Mouse (Mus musculus) hindbrain, embryonic 16.5 days (tissue): ENCODE data around the gene Ccl9. TPM values are rescaled to one million over a fixed set of nuclear protein-coding genes. Genes with fewer than 3 reads are reported as not detected.

Source experiments
- ATAC-seq: fragments of 200-750 bp; cut with Nextera tagmentation; 2 replicates; pipeline ENCODE4 v1.8.0; 2017; ENCODE audit warnings: moderate TSS enrichment, moderate library complexity
- H3K27ac ChIP-seq: fragments of 300-500 bp; sonication (generic); 2 replicates; pipeline ENCODE4 v1.5.1; 2014; ENCODE audit warnings: low read depth, mild to moderate bottlenecking, control low read depth, low read length, moderate library complexity
- H3K27me3 ChIP-seq: fragments of 300-500 bp; sonication (generic); replicated peaks from 2 replicates; pipeline ENCODE4 v1.6.1; 2014; ENCODE audit warnings: low read length; ENCODE audit not compliant: control insufficient read depth, insufficient read depth
- H3K36me3 ChIP-seq: fragments of 300-500 bp; sonication (generic); 2 replicates; pipeline ENCODE4 v1.6.1; 2014; ENCODE audit warnings: mild to moderate bottlenecking, low read length, moderate library complexity, mixed read lengths; ENCODE audit not compliant: control insufficient read depth, insufficient read depth
- H3K4me1 ChIP-seq: fragments of 300-500 bp; sonication (generic); 2 replicates; pipeline ENCODE4 v1.6.1; 2014; ENCODE audit warnings: low read depth, low read length; ENCODE audit not compliant: control insufficient read depth, insufficient read depth
- H3K4me2 ChIP-seq: fragments of 300-500 bp; sonication (generic); 2 replicates; pipeline ENCODE4 v1.6.1; 2014; ENCODE audit warnings: mild to moderate bottlenecking, low read length, control low read depth, moderate library complexity
- H3K4me3 ChIP-seq: fragments of 300-500 bp; sonication (generic); 2 replicates; pipeline ENCODE4 v1.5.1; 2014; ENCODE audit warnings: mild to moderate bottlenecking, low read length, control low read depth, moderate library complexity
- H3K9ac ChIP-seq: fragments of 300-500 bp; sonication (generic); 2 replicates; pipeline ENCODE4 v1.6.1; 2014; ENCODE audit warnings: low read depth, mild to moderate bottlenecking, control low read depth, low read length, moderate library complexity
- H3K9me3 ChIP-seq: fragments of 300-500 bp; sonication (generic); 2 replicates; pipeline ENCODE4 v1.6.1; 2014; ENCODE audit warnings: mild to moderate bottlenecking, low read length, moderate library complexity; ENCODE audit not compliant: control insufficient read depth
- WGBS: fragments of 180-500 bp; shearing (Covaris S2); extraction: QIAGEN DNeasy Blood & Tissue Kit; methylation state at CpG from one replicate; pipeline ENCODE4 v1.1.7; 2014; 5-methylcytosine and 5-hydroxymethylcytosine counted together
- polyA plus RNA-seq: library from polyadenylated mRNA; unstranded; fragments of >200 nt; fragmentation: Nextera tagmentation; extraction: Ambion mirVana; gene quantifications from 2 replicates; pipeline ENCODE4 v1.2.1, GENCODE M21; 2015

The Ccl9 gene
- polyA plus RNA-seq = 2.1 and 2.4 TPM in 2 replicates

DNA sequence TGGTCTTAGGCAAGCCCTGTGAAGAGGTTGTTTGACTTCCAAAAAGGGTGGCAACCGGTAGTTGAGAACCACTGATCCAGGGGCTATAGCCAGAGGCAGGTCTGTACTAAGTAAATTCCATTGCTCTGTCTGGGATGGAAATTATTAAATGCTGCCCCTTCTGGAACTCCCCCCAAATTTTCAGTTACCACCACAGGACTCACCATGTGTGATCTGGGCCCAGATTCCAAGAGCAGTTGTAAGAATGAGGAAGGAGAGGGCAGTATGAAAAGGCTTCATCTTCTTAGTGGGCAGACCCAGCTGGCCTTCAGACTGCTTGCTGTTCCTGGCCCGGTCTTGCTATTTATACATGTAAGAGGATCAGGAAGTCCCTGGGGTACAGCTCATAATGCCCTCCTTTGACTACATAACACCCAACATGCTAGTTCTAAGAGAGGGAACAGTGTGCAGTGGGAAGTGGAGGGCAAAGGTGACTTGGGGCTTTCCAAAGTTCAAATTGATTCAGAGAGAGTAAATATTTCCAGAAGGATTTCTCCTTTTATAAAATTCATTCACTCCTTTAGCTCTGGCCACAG, at the start of gene Ccl9:
Gene Ccl9, minus strand, starts transcription at position 451 of the 575 bp plus-strand sequence.
- H3K27me3 ChIP-seq = no peaks in the 10 kb centered on the region
- H3K9me3 ChIP-seq = no peaks in the 10 kb centered on the region
- ATAC-seq = no peak
- H3K4me2 ChIP-seq = no peak within 1 kb of the TSS
- H3K27ac ChIP-seq = no peak within 1 kb of the TSS
- H3K36me3 ChIP-seq = no peaks in the 10 kb centered on the region
- H3K4me1 ChIP-seq = no peaks in the 10 kb centered on the region
- H3K4me3 ChIP-seq = no peak within 1 kb of the TSS
- WGBS = 62% methylated on average over 2 of the region's 2 CpGs
- H3K9ac ChIP-seq = no peak within 1 kb of the TSS

DNA sequence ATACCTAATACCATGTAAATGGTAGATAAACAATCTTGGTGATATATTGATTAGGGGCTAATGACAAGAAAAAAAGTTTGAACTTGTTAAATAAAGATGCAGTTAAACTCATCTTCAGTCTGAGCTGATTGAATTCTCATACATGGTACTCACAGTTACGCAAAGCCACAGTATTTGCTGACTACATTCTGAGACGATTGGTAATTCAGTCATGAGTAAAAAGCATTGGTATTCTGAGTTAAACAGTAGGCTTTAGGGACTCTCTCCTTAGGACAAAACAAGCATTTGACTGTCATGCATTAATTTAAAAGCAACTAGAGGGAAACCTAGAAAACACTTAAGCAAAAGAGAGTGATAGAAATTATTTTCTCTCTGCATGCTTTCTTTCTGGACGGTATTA, 45.1 kb upstream of the Ccl9 start:
- no peak overlapping the region for H3K4me3 ChIP-seq
- H3K27ac ChIP-seq = no peak overlapping the region
- H3K4me1 ChIP-seq = no peaks in the 10 kb centered on the region
- no peaks in the 10 kb centered on the region for H3K9me3 ChIP-seq
- ATAC-seq = no peak
- no peaks in the 10 kb centered on the region for H3K27me3 ChIP-seq
- H3K36me3 ChIP-seq = no peaks in the 10 kb centered on the region
- H3K4me2 ChIP-seq = no peak overlapping the region
- H3K9ac ChIP-seq = no peak overlapping the region
- WGBS = 83% methylated on average over 3 of the region's 3 CpGs

DNA sequence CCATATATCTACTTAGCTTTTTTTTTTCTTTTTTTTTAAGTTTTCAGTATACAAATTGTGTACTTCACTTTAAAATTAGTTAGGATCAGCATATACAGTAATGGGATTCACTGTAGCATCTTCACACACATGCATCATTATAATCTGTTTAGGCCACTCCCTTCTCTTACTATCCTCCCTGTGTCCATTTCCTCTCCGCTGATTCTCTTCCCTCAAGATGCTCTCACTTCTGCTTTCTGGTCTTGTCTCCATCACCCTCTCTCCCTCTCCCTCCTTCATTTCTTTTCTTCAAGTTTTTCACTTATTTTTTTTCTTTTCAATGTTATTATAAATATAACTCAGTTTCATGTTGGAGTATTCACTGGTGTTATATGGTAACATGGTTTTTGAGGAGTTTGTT, 40.6 kb upstream of the Ccl9 start:
- Histone ChIP-seq H3K27ac (no peak overlapping the region), H3K4me2 (no peak overlapping the region), H3K9me3 (no peaks in the 10 kb centered on the region), H3K4me3 (no peak overlapping the region), H3K4me1 (no peaks in the 10 kb centered on the region), H3K27me3 (no peaks in the 10 kb centered on the region), H3K36me3 (no peaks in the 10 kb centered on the region), H3K9ac (no peak overlapping the region)
- WGBS = 90% methylated on average over 1 of the region's 1 CpGs
- no peak for ATAC-seq

DNA sequence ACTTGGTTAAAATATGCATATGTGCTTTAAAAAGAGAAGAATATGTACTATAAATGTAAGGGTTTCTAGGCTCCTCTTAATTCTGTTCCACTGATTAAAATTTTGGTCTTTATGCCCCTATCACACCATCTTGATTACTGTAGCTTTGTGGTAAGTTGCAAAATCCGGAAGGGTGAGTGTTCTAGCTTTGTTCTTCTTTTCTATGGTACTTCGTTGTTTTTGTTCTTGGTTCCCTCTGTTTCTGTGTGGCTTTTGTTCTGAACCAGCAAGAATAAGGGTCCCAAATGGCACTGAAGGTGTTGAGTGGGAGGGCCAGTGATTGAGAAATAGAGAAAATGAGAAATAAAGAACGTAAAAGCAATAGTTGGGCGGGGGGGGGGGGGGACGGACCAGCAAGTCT, 39.8 kb upstream of the Ccl9 start:
- 54% methylated on average over 5 of the region's 5 CpGs for WGBS
- Histone ChIP-seq H3K4me3 (no peak overlapping the region), H3K9me3 (no peaks in the 10 kb centered on the region), H3K36me3 (no peaks in the 10 kb centered on the region), H3K4me1 (no peaks in the 10 kb centered on the region), H3K4me2 (no peak overlapping the region), H3K9ac (no peak overlapping the region), H3K27ac (no peak overlapping the region), H3K27me3 (no peaks in the 10 kb centered on the region)
- ATAC-seq = no peak

DNA sequence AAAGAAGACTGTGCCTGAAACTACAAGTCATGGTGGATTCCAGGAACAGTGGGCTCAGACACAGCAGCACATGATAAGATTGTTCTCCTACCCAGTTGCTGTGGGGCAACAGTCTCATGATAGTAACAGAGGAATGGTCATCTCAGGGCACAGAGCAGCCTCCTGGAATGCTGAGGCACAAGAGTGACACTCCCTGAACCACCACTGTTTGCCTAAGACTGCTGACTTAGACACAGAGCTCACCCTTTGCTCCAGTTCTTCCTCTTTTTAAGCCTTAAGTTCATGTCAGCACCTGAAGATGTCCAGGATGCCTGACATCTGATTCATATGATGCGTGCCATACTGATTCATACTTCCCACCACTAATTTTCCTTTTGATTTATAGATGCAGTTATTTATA, 38.1 kb upstream of the Ccl9 start:
- ATAC-seq = no peak
- no peak overlapping the region for H3K4me2 ChIP-seq
- H3K9ac ChIP-seq = no peak overlapping the region
- H3K27ac ChIP-seq = no peak overlapping the region
- 95% methylated on average over 1 of the region's 1 CpGs for WGBS
- no peaks in the 10 kb centered on the region for H3K4me1 ChIP-seq
- H3K9me3 ChIP-seq = no peaks in the 10 kb centered on the region
- no peaks in the 10 kb centered on the region for H3K36me3 ChIP-seq
- no peaks in the 10 kb centered on the region for H3K27me3 ChIP-seq
- H3K4me3 ChIP-seq = no peak overlapping the region

DNA sequence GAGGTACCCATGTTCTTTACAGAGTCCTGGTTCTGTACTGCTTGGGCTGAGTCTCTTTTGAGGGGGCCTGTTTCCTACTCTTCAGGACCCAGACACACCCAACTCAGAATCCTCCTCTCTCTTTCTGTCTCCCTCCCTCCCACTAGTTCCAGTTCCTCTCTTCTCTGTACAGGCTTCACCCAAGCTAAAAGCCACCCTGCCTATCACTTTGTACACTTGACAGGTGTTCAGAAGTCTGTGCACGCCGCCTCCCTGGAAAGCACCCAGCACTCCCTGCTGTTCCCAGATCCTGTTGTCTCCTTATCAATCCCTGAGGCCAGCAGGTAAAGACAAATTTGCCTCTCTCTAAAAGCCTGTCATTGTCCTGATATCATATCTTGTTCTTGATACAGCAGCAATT, 32.5 kb upstream of the Ccl9 start:
- H3K9ac ChIP-seq = no peak overlapping the region
- H3K9me3 ChIP-seq = no peaks in the 10 kb centered on the region
- H3K4me3 ChIP-seq = no peak overlapping the region
- no peak for ATAC-seq
- no peaks in the 10 kb centered on the region for H3K4me1 ChIP-seq
- WGBS = 71% methylated on average over 2 of the region's 2 CpGs
- H3K36me3 ChIP-seq = no peaks in the 10 kb centered on the region
- no peak overlapping the region for H3K4me2 ChIP-seq
- no peak overlapping the region for H3K27ac ChIP-seq
- no peaks in the 10 kb centered on the region for H3K27me3 ChIP-seq

DNA sequence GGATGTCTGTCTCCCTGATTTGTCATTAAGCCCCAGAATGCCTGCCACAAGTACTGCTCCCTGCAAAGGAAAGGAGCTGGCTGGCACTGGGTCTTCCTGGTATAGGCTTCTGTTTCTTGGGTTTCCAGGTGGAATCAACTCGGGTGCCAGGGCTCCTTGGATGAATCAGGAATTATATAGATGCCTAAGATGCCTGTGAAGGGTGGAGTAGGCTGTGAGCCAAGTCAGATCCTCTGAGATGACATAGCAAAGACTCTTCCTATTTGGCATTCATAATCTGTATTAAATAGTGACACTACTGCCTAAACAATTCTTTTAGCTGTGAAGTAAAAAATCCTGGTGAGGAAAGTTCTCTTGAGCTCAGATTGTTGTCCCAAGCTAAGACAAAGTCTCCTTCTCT, 28.0 kb upstream of the Ccl9 start:
- no peak overlapping the region for H3K4me3 ChIP-seq
- ATAC-seq = no peak
- WGBS = 58% methylated on average over 1 of the region's 1 CpGs
- no peaks in the 10 kb centered on the region for H3K36me3 ChIP-seq
- H3K9ac ChIP-seq = no peak overlapping the region
- no peak overlapping the region for H3K4me2 ChIP-seq
- no peaks in the 10 kb centered on the region for H3K27me3 ChIP-seq
- no peaks in the 10 kb centered on the region for H3K9me3 ChIP-seq
- H3K27ac ChIP-seq = no peak overlapping the region
- H3K4me1 ChIP-seq = no peaks in the 10 kb centered on the region

DNA sequence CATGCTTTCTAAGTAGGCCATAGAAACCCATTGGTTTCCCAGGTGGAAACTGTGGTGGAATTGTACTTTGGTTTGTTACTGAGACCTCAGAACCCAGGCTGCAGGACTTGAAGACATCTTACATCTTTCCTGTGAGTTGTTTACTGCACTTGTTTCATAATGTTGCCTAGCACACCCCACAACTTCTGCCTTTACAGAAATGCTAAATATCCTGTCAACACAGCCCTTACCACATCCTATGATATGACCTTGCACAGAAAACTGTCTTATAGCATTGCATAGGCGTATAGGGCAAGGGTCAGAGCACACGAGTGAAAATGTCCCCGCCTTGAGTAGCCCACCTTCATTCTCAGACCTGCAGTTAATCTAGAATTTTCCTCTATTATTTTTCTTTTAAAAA, 27.1 kb upstream of the Ccl9 start:
- Histone ChIP-seq H3K36me3 (no peaks in the 10 kb centered on the region), H3K4me1 (no peaks in the 10 kb centered on the region), H3K9ac (no peak overlapping the region), H3K4me2 (no peak overlapping the region), H3K27ac (no peak overlapping the region), H3K4me3 (no peak overlapping the region), H3K9me3 (no peaks in the 10 kb centered on the region), H3K27me3 (no peaks in the 10 kb centered on the region)
- ATAC-seq = no peak
- WGBS = 94% methylated on average over 3 of the region's 3 CpGs

DNA sequence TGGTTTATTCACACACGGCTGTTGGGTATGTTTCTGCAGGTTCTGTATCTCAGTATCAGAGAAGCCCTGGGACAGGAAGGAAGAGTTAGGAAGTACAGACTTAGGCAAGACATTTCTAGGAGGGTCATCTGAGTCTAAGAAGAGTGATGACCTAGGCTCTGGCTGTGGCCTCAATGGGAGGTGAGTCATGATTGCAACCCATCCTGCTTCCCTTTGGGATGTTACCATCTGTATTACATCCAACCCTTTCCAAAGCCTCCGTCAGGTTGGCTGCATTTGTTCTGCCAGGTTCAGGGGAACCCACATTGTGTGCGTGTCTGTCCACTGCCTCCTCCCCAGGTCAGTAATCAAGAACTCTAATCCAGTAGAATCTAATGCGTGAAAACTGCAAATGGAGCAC, 26.3 kb upstream of the Ccl9 start:
- Histone ChIP-seq H3K9ac (no peak overlapping the region), H3K9me3 (no peaks in the 10 kb centered on the region), H3K27me3 (no peaks in the 10 kb centered on the region), H3K36me3 (no peaks in the 10 kb centered on the region), H3K4me1 (no peaks in the 10 kb centered on the region), H3K27ac (no peak overlapping the region), H3K4me3 (no peak overlapping the region), H3K4me2 (no peak overlapping the region)
- ATAC-seq = no peak
- 91% methylated on average over 4 of the region's 4 CpGs for WGBS

DNA sequence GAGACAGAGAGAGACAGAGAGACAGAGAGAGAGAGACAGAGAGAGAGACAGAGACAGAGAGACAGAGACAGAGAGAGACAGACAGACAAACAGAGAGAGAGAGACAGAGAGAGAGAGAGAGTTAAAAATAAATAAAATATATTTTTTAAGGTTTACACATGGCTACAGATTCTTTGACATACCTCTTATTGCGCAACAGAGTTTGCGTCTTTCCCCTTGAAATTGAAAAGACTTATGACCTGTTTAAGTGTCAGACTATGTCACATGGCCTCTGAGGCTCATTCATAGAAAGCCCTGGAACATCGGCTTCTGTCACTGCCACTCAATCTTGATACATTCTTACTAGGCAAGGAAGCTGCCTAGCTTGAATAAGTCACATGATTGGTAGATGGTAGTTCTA, 25.0 kb upstream of the Ccl9 start:
- H3K4me2 ChIP-seq = no peak overlapping the region
- no peak overlapping the region for H3K27ac ChIP-seq
- no peaks in the 10 kb centered on the region for H3K4me1 ChIP-seq
- 90% methylated on average over 3 of the region's 3 CpGs for WGBS
- H3K4me3 ChIP-seq = no peak overlapping the region
- no peaks in the 10 kb centered on the region for H3K9me3 ChIP-seq
- H3K36me3 ChIP-seq = no peaks in the 10 kb centered on the region
- H3K9ac ChIP-seq = no peak overlapping the region
- ATAC-seq = no peak
- no peaks in the 10 kb centered on the region for H3K27me3 ChIP-seq
